Mouse (Mus musculus): Measurements from ENCODE around the gene Dpm1. TPM values are rescaled to one million over a fixed set of nuclear protein-coding genes. Genes with fewer than 3 reads are reported as not detected.
A peak's percentile ranks its signal among the peaks of the same experiment; 100 is the strongest.

Dpm1 gene
- 26.7 and 28.1 TPM in 2 replicates for polyA plus RNA-seq (2012; rRNA removed)

DNA sequence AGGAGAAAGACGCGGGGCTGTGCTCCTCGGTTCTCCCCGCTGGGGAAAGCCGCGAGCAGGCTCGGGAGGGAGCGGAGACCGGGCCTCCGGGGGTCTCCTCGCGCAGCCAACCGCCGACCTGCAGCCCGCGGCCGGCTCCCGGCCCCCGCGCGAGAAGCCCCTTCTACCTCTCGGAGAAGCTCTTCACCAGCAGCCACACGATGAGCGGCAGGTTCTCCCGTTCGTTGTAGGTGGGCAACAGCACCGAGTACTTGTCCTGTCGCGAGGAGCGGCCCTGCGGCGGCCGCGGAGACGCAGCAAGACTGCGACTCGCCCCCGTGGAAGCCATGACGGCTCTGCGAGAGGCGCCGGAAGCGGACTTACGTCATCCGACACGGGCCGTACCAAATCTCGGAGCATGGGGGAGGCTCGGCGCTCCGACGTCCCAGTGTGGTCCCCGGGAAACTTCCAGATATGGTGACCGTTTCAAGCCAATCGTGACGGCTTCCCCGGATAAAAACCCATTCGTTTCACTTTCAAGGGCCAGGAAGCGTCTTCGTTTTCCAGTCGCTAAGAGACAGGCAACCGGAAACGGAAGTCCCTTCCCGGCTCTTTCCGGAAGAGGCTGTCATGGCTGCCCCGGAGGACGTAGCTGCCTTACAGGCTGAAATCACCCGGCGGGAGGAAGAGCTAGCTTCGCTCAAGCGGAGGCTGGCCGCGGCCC, at the start of gene Dpm1, which contains the start of the genes Gm20716 and Mocs3:
TSS of gene Dpm1 (minus strand) at position 566 of the 703 bp plus-strand sequence.
TSS of gene Gm20716 (minus strand) at position 339 of the 703 bp plus-strand sequence.
TSS of gene Mocs3 (plus strand) at position 597 of the 703 bp plus-strand sequence.
- peak within 1 kb of the TSS; percentile 84 for H3K27ac ChIP-seq (ENCODE audit: insufficient read depth, low read length)
- H3K4me1 ChIP-seq (ENCODE audit: control insufficient read depth, insufficient read depth, low read length), result peaks cover 8% of the 10 kb centered on the region
- no peaks in the 10 kb centered on the region for H3K27me3 ChIP-seq (ENCODE audit: control insufficient read depth, insufficient read depth, low read length)
- peak within 1 kb of the TSS; percentile 94 for H3K4me3 ChIP-seq (replicated peaks; ENCODE audit: insufficient read depth, low read depth, low read length)
- under 1% methylated on average over 73 of the region's 73 CpGs for WGBS
- TF ChIP-seq CTCF (IDR thresholded peaks at IDR 0.05; ENCODE audit: borderline replicate concordance, insufficient read depth, low read depth, low read length), result no peak
- peak; percentile 93 for TF ChIP-seq POLR2A (IDR thresholded peaks at IDR 0.05; ENCODE audit: borderline replicate concordance, insufficient read depth, low read length)
- peak; percentile 87 to 93 for DNase-seq

DNA sequence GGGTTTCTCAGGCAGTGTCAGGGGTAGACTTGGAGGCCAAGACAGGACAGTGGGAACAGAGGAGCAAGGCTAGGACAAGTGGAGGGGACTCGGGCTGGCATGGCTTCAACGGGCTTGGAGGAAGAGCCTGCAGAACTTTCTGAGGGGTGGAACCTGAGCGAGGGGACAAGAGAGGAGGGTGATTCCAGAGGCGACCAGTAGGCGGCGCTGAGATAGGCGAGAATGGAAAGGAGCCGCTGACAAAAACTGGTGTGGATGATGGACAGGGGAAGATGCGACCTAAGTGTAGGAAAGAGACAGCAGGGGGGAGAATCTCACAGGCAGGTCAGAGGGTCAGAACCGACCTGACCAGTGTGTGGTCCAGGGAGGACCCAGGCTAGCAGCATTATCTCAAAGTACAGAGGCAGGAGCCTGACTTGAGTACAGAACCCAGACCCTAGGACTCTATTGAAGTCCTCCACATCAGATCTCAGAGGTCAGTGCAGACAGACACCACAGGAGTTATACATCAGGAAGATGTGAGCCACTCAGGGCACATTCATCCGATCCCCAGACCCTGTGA, 44.1 kb upstream of the Dpm1 start:
- 10% methylated on average over 11 of the region's 11 CpGs for WGBS
- no peak overlapping the region for H3K4me3 ChIP-seq (replicated peaks; ENCODE audit: insufficient read depth, low read depth, low read length)
- no peaks in the 10 kb centered on the region for H3K27me3 ChIP-seq (ENCODE audit: control insufficient read depth, insufficient read depth, low read length)
- TF ChIP-seq POLR2A (IDR thresholded peaks at IDR 0.05; ENCODE audit: borderline replicate concordance, insufficient read depth, low read length) (no peak), CTCF (IDR thresholded peaks at IDR 0.05; ENCODE audit: borderline replicate concordance, insufficient read depth, low read depth, low read length) (peak; percentile 77)
- H3K4me1 ChIP-seq (ENCODE audit: control insufficient read depth, insufficient read depth, low read length), result no peaks in the 10 kb centered on the region
- no peak overlapping the region for H3K27ac ChIP-seq (ENCODE audit: insufficient read depth, low read length)
- peak; percentile 29 to 61 for DNase-seq

DNA sequence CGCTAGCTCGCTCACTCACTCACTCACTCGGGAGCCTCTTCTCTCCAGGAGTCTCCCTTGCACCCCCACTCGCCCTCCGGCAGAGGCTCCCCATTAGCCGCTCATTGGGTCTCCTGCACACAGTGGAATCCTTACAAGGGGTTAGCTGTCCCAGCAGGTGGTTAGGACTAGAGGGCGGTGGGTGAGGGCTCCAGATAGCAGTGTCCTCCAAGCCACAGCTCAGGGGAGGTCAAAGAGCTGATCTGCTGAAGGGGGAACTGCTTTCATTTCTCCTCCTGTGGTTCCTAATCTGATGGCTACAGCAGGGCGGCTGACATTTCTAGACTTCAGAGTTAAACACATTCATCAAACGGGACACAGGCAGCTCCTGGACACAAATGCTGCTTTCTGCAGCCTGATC, 43.0 kb upstream of the Dpm1 start:
- no peak overlapping the region for H3K27ac ChIP-seq (ENCODE audit: insufficient read depth, low read length)
- WGBS, result 69% methylated on average over 9 of the region's 9 CpGs
- DNase-seq, result no peak

DNA sequence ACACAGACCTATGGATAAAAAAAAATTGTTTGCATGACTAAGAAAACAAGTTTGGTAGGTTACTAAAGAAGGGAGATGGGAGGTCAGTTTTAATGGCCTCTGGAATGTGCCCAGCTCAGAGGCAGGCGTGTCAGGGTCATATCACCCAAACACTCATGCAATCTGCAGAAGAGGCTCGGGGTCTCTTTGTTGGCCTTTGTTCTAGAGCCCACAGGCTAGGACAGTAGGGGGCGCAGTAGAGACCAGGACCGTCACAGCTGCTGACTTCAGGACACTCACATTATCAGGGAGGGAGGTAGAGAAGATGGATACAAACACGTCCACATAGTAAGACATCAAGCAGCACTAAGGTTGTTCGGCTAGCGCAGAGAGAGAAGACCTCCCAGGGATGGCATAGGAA, 37.6 kb upstream of the Dpm1 start:
- Histone ChIP-seq H3K27ac (ENCODE audit: insufficient read depth, low read length) (no peak overlapping the region), H3K4me3 (replicated peaks; ENCODE audit: insufficient read depth, low read depth, low read length) (no peak overlapping the region), H3K27me3 (ENCODE audit: control insufficient read depth, insufficient read depth, low read length) (no peaks in the 10 kb centered on the region), H3K4me1 (ENCODE audit: control insufficient read depth, insufficient read depth, low read length) (no peaks in the 10 kb centered on the region)
- TF ChIP-seq CTCF (IDR thresholded peaks at IDR 0.05; ENCODE audit: borderline replicate concordance, insufficient read depth, low read depth, low read length) (peak; percentile 38; the same call in 1 of the 2 replicates), POLR2A (IDR thresholded peaks at IDR 0.05; ENCODE audit: borderline replicate concordance, insufficient read depth, low read length) (no peak)
- WGBS, result 43% methylated on average over 7 of the region's 7 CpGs
- DNase-seq, result no peak

More for the DNA sequence above, 43.0 kb upstream of the Dpm1 start:
- TF ChIP-seq CTCF (IDR thresholded peaks at IDR 0.05; ENCODE audit: borderline replicate concordance, insufficient read depth, low read depth, low read length) (no peak), POLR2A (IDR thresholded peaks at IDR 0.05; ENCODE audit: borderline replicate concordance, insufficient read depth, low read length) (no peak)
- no peaks in the 10 kb centered on the region for H3K27me3 ChIP-seq (ENCODE audit: control insufficient read depth, insufficient read depth, low read length)
- H3K4me1 ChIP-seq (ENCODE audit: control insufficient read depth, insufficient read depth, low read length), result no peaks in the 10 kb centered on the region
- H3K4me3 ChIP-seq (replicated peaks; ENCODE audit: insufficient read depth, low read depth, low read length), result no peak overlapping the region

DNA sequence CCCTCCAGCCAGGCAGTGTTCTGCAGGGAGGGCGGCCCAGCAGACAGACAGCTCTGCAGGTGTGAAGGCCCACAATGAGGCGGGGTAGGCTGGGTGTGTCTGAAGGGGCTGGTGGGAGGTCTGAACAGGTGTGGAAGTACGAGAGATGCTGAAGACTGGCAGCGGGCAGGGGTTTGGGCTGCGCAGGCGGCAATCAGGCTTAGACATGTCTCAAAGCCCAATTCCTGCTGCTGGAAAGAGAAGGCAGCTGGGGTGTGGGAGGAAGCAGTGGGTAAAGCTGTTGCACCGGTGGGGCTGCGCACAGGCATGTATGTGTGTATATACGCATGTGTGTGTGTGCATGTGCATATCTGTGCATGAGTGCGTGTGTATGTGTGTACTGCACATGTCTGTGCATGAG, 30.5 kb upstream of the Dpm1 start:
- Histone ChIP-seq H3K27me3 (ENCODE audit: control insufficient read depth, insufficient read depth, low read length) (no peaks in the 10 kb centered on the region), H3K4me1 (ENCODE audit: control insufficient read depth, insufficient read depth, low read length) (no peaks in the 10 kb centered on the region), H3K27ac (ENCODE audit: insufficient read depth, low read length) (no peak overlapping the region), H3K4me3 (replicated peaks; ENCODE audit: insufficient read depth, low read depth, low read length) (no peak overlapping the region)
- no peak for DNase-seq
- 93% methylated on average over 10 of the region's 10 CpGs for WGBS
- TF ChIP-seq POLR2A (IDR thresholded peaks at IDR 0.05; ENCODE audit: borderline replicate concordance, insufficient read depth, low read length), result no peak
- TF ChIP-seq CTCF (IDR thresholded peaks at IDR 0.05; ENCODE audit: borderline replicate concordance, insufficient read depth, low read depth, low read length), result no peak

DNA sequence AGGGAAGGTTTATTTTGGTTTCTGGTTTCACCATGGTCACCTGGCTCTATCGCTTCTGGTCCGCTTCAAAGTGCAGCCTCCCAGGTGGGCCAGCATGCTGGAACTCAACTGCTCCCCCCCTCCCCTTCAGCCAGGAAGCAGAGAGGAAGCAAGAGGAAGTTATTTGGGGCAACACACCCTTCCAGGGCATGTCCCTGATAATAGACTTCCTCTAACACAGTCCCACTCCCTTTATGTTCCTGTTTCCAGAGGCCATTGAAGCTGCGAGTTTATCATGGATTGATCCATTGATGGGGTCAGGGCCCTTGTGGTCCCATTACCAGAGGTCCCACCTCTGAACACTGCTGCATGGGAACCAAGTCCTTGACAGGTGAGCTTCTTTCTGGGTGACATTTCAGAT, 29.7 kb upstream of the Dpm1 start:
- TF ChIP-seq POLR2A (IDR thresholded peaks at IDR 0.05; ENCODE audit: borderline replicate concordance, insufficient read depth, low read length) (no peak), CTCF (IDR thresholded peaks at IDR 0.05; ENCODE audit: borderline replicate concordance, insufficient read depth, low read depth, low read length) (no peak)
- H3K27me3 ChIP-seq (ENCODE audit: control insufficient read depth, insufficient read depth, low read length), result no peaks in the 10 kb centered on the region
- no peak overlapping the region for H3K27ac ChIP-seq (ENCODE audit: insufficient read depth, low read length)
- no peaks in the 10 kb centered on the region for H3K4me1 ChIP-seq (ENCODE audit: control insufficient read depth, insufficient read depth, low read length)
- DNase-seq, result no peak
- H3K4me3 ChIP-seq (replicated peaks; ENCODE audit: insufficient read depth, low read depth, low read length), result no peak overlapping the region
- WGBS, result 92% methylated on average over 3 of the region's 3 CpGs

DNA sequence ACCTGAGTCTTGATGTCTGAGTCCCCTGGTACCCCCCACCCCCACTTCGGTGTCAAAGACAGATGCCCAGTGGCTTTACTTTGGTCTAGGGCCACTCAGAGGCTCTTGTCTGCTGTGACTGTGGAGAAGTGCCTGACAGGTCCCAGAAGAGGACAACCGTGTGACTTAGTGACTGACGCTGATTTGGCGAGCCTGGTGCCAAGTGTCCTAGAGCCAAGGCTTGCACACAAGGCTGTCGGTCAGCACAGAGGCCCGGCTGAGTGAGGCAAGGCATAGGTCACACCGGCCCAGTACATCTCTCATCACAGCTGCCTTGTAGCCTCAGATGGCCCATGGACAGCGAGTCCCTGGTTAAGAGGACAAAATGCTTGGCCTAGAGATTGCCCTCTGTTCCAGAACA, 28.7 kb upstream of the Dpm1 start:
- Histone ChIP-seq H3K27ac (ENCODE audit: insufficient read depth, low read length) (no peak overlapping the region), H3K27me3 (ENCODE audit: control insufficient read depth, insufficient read depth, low read length) (no peaks in the 10 kb centered on the region), H3K4me1 (ENCODE audit: control insufficient read depth, insufficient read depth, low read length) (no peaks in the 10 kb centered on the region), H3K4me3 (replicated peaks; ENCODE audit: insufficient read depth, low read depth, low read length) (no peak overlapping the region)
- DNase-seq, result no peak
- WGBS, result 58% methylated on average over 8 of the region's 8 CpGs
- TF ChIP-seq CTCF (IDR thresholded peaks at IDR 0.05; ENCODE audit: borderline replicate concordance, insufficient read depth, low read depth, low read length) (no peak), POLR2A (IDR thresholded peaks at IDR 0.05; ENCODE audit: borderline replicate concordance, insufficient read depth, low read length) (no peak)

DNA sequence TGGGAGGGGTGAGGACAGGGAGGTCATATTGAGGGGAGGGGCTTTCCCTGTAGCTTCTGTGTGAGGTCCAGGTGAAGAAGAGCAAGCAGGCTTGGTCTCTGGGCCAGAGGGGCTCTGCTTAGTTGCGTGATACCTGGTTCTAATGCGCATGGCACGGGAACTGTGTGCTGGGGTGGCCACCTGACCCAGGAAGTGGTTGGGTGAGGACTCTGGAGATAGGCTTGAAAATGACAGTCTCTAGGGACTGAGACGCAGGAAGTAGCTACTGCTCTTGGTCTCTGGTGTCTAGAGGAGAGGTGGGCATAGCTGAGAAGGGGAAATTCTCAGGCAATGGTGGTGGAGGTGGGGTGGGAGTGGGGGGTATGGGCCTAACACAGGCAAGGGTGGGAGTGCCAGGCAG, 26.8 kb upstream of the Dpm1 start:
- WGBS, result 95% methylated on average over 4 of the region's 4 CpGs
- H3K27me3 ChIP-seq (ENCODE audit: control insufficient read depth, insufficient read depth, low read length), result no peaks in the 10 kb centered on the region
- no peak overlapping the region for H3K4me3 ChIP-seq (replicated peaks; ENCODE audit: insufficient read depth, low read depth, low read length)
- TF ChIP-seq CTCF (IDR thresholded peaks at IDR 0.05; ENCODE audit: borderline replicate concordance, insufficient read depth, low read depth, low read length), result no peak
- no peak for TF ChIP-seq POLR2A (IDR thresholded peaks at IDR 0.05; ENCODE audit: borderline replicate concordance, insufficient read depth, low read length)
- H3K27ac ChIP-seq (ENCODE audit: insufficient read depth, low read length), result no peak overlapping the region
- no peak for DNase-seq
- H3K4me1 ChIP-seq (ENCODE audit: control insufficient read depth, insufficient read depth, low read length), result no peaks in the 10 kb centered on the region

All from cerebellum, adult 2 months (tissue).